Mouse (Mus musculus) urinary bladder, postnatal 36 days (tissue): ENCODE measurements around the gene Accs.
A peak's percentile ranks its signal among the peaks of the same experiment; 100 is the strongest.

Source experiments
- DNase-seq, 2 experiments: peaks; one replicate each; pipeline ENCODE4 v3.0.0; 2022; ENCODE audit warnings: low spot score in 2 of 2, mixed read lengths in 1 of 2

Accs gene

GRCm38 (mm10) chr2:93858845-93859244 lies 9.1 kb upstream of the Accs start:
- no peak for DNase-seq

- no peak for DNase-seq
These were observed 1.6 kb upstream of the Accs start for GRCm38 (mm10) chr2:93851303-93851702.

GRCm38 (mm10) chr2:93850317-93850944 lies 688 bp upstream of the Accs start:
- no peak for DNase-seq

- DNase-seq, result no peak
These were observed 8.4 kb downstream of the Accs start for GRCm38 (mm10) chr2:93841349-93841748.

- DNase-seq, result no peak
These were observed 9.6 kb downstream of the Accs start for GRCm38 (mm10) chr2:93840109-93840508.

GRCm38 (mm10) chr2:93838931-93839330 lies 10.8 kb downstream of the Accs start:
- DNase-seq, result no peak

- DNase-seq, result no peak
These were observed 13.4 kb downstream of the Accs start for GRCm38 (mm10) chr2:93836232-93836785.

- DNase-seq, result no peak
These were observed 14.1 kb downstream of the Accs start for GRCm38 (mm10) chr2:93835596-93835995.

GRCm38 (mm10) chr2:93823519-93823918 lies 26.2 kb downstream of the Accs start:
- peak; percentile 33 to 57 for DNase-seq

GRCm38 (mm10) chr2:93822045-93822749 lies 27.5 kb downstream of the Accs start, which contains the start of gene Ext2:
Ext2 (minus strand) TSS chr2:93822568.
- peak; percentile 86 to 89 for DNase-seq

GRCm38 (mm10) chr2:93817791-93818190 lies 32.0 kb downstream of the Accs start:
- DNase-seq, result no peak

- no peak for DNase-seq
These were observed 36.4 kb downstream of the Accs start for GRCm38 (mm10) chr2:93813343-93813742.

- peak; percentile 20 to 42 for DNase-seq
These were observed 37.9 kb downstream of the Accs start for GRCm38 (mm10) chr2:93811812-93812211.

- peak in 1 of 2 experiments; percentile 21 for DNase-seq
These were observed 39.8 kb downstream of the Accs start for GRCm38 (mm10) chr2:93809931-93810330.

GRCm38 (mm10) chr2:93808071-93808470 lies 41.7 kb downstream of the Accs start:
- no peak for DNase-seq

GRCm38 (mm10) chr2:93807440-93807839 lies 42.3 kb downstream of the Accs start:
- DNase-seq, result no peak

GRCm38 (mm10) chr2:93806487-93807201 lies 43.1 kb downstream of the Accs start:
- no peak for DNase-seq

- no peak for DNase-seq
These were observed 44.2 kb downstream of the Accs start for GRCm38 (mm10) chr2:93805523-93805922.

- no peak for DNase-seq
These were observed 44.7 kb downstream of the Accs start for GRCm38 (mm10) chr2:93805066-93805465.

- DNase-seq, result no peak
These were observed 46.8 kb downstream of the Accs start for GRCm38 (mm10) chr2:93802947-93803346.

- DNase-seq, result no peak
These were observed 48.6 kb downstream of the Accs start for GRCm38 (mm10) chr2:93801097-93801496.

GRCm38 (mm10) chr2:93797162-93797795 lies 52.5 kb downstream of the Accs start:
- no peak for DNase-seq
